Mouse (Mus musculus) MEL (cell line): ENCODE results near the gene Serpina3c. TPM values are rescaled to one million over a fixed set of nuclear protein-coding genes. Genes with fewer than 3 reads are reported as not detected.

ENCODE experiments used
- DNase-seq: peaks from one replicate; pipeline ENCODE4 v3.0.0; 2011; ENCODE audit warnings: low read depth, low spot score
- H3K27ac ChIP-seq: 2 replicates; pipeline ENCODE4 v1.5.1; 2012; ENCODE audit warnings: low read depth, mild to moderate bottlenecking, control low read depth, low read length, moderate library complexity; ENCODE audit not compliant: control insufficient read depth
- H3K27me3 ChIP-seq, 2 experiments: fragments of 150-350 bp in 1 of 2; sonication (generic) in 1 of 2; 2 replicates each; pipeline ENCODE4 v1.6.1; 2012; ENCODE audit warnings: low read length in 2 of 2, mild to moderate bottlenecking in 2 of 2, improper control_type of control experiment in 1 of 2, moderate library complexity in 1 of 2; ENCODE audit not compliant: insufficient read depth in 2 of 2, control insufficient read depth in 1 of 2
- H3K36me3 ChIP-seq, 2 experiments: 2 replicates each; pipeline ENCODE4 v1.6.1; 2012 to 2014; ENCODE audit warnings: low read length in 2 of 2, improper control_type of control experiment in 1 of 2, inconsistent platforms in 1 of 2, mild to moderate bottlenecking in 1 of 2; ENCODE audit not compliant: insufficient read depth in 2 of 2, control insufficient read depth in 1 of 2
- H3K4me1 ChIP-seq, 2 experiments: fragments of 150-350 bp in 1 of 2; sonication (generic) in 1 of 2; 2 replicates each; pipeline ENCODE4 v1.6.1; 2012; ENCODE audit warnings: low read length in 2 of 2, improper control_type of control experiment in 1 of 2, mild to moderate bottlenecking in 1 of 2; ENCODE audit not compliant: insufficient read depth in 2 of 2, control insufficient read depth in 1 of 2
- H3K4me3 ChIP-seq, 2 experiments: fragments of 150-350 bp in 1 of 2; sonication (generic) in 1 of 2; 2 replicates each; pipeline ENCODE4 v1.5.1; 2012; ENCODE audit warnings: low read depth in 2 of 2, low read length in 2 of 2, mild to moderate bottlenecking in 2 of 2, moderate library complexity in 2 of 2, control low read depth in 1 of 2, improper control_type of control experiment in 1 of 2; ENCODE audit not compliant: control insufficient read depth in 1 of 2, insufficient read depth in 1 of 2
- H3K79me2 ChIP-seq: 2 replicates; pipeline ENCODE4 v1.6.1; 2012; ENCODE audit warnings: mild to moderate bottlenecking, low read length, moderate library complexity; ENCODE audit not compliant: control insufficient read depth, poor library complexity, insufficient read depth
- H3K9ac ChIP-seq: 2 replicates; pipeline ENCODE4 v1.6.1; 2012; ENCODE audit warnings: low read depth, mild to moderate bottlenecking, control low read depth, low read length, moderate library complexity; ENCODE audit not compliant: control insufficient read depth, poor library complexity, severe bottlenecking
- H3K9me3 ChIP-seq: fragments of 150-350 bp; sonication (generic); replicated peaks from 2 replicates; pipeline ENCODE4 v1.6.1; 2012; ENCODE audit warnings: mild to moderate bottlenecking, low read length, improper control_type of control experiment, moderate library complexity; ENCODE audit not compliant: insufficient read depth
- BHLHE40 ChIP-seq: IDR thresholded peaks from 2 replicates; pipeline ENCODE4 v1.6.1; 2012; ENCODE audit warnings: low read depth, mild to moderate bottlenecking, inconsistent platforms, low read length, improper control_type of control experiment, borderline replicate concordance
- CHD1 ChIP-seq: IDR thresholded peaks from 2 replicates; pipeline ENCODE4 v1.6.1; 2012; ENCODE audit warnings: low read depth, mild to moderate bottlenecking, inconsistent platforms, low read length, improper control_type of control experiment
- CHD2 ChIP-seq: IDR thresholded peaks from 2 replicates; pipeline ENCODE4 v1.6.1; 2011; ENCODE audit warnings: low read length, improper control_type of control experiment
- ELF1 ChIP-seq: IDR thresholded peaks from 2 replicates; pipeline ENCODE4 v1.6.1; 2014; ENCODE audit warnings: low read depth, mild to moderate bottlenecking, inconsistent platforms, low read length, improper control_type of control experiment, moderate library complexity
- EP300 ChIP-seq, 2 experiments: IDR thresholded peaks; 2 replicates each; pipeline ENCODE4 v1.6.1; 2011; ENCODE audit warnings: improper control_type of control experiment in 2 of 2, low read length in 2 of 2, low read depth in 1 of 2, mild to moderate bottlenecking in 1 of 2
- GATA1 ChIP-seq: IDR thresholded peaks from 2 replicates; pipeline ENCODE4 v1.6.1; 2011; ENCODE audit warnings: low read depth, low read length, improper control_type of control experiment
- HCFC1 ChIP-seq: IDR thresholded peaks from 2 replicates; pipeline ENCODE4 v1.6.1; 2012; ENCODE audit warnings: low read depth, mild to moderate bottlenecking, inconsistent platforms, low read length, improper control_type of control experiment, moderate library complexity
- JUND ChIP-seq: IDR thresholded peaks from 2 replicates; pipeline ENCODE4 v1.6.1; 2011; ENCODE audit warnings: low read depth, mild to moderate bottlenecking, improper control_type of control experiment, low read length
- KAT2A ChIP-seq: conservative IDR thresholded peaks from 2 replicates; pipeline ENCODE4 v1.6.1; 2012; ENCODE audit warnings: low read depth, low read length, improper control_type of control experiment, inconsistent platforms
- MAX ChIP-seq: IDR thresholded peaks from 2 replicates; pipeline ENCODE4 v1.6.1; 2011; ENCODE audit warnings: low read length, improper control_type of control experiment
- MXI1 ChIP-seq: IDR thresholded peaks from 2 replicates; pipeline ENCODE4 v1.6.1; 2011; ENCODE audit warnings: mild to moderate bottlenecking, low read depth, low read length, improper control_type of control experiment
- MYB ChIP-seq: IDR thresholded peaks from 2 replicates; pipeline ENCODE4 v1.6.1; 2011; ENCODE audit warnings: mild to moderate bottlenecking, low read depth, low read length, improper control_type of control experiment
- NELFE ChIP-seq: IDR thresholded peaks from 2 replicates; pipeline ENCODE4 v1.6.1; 2011; ENCODE audit warnings: low read depth, low read length, improper control_type of control experiment
- POLR2A ChIP-seq, 2 experiments: IDR thresholded peaks; 2 replicates each; pipeline ENCODE4 v1.6.1; 2011 to 2012; ENCODE audit warnings: low read length in 2 of 2, mild to moderate bottlenecking in 2 of 2, control low read depth in 1 of 2, improper control_type of control experiment in 1 of 2, low read depth in 1 of 2, moderate library complexity in 1 of 2; ENCODE audit not compliant: control insufficient read depth in 1 of 2, insufficient read depth in 1 of 2, poor library complexity in 1 of 2
- POLR2AphosphoS2 ChIP-seq: IDR thresholded peaks from 2 replicates; pipeline ENCODE4 v1.6.1; 2011; ENCODE audit warnings: low read length, improper control_type of control experiment
- RCOR1 ChIP-seq: IDR thresholded peaks from 2 replicates; pipeline ENCODE4 v1.6.1; 2012; ENCODE audit warnings: low read depth, mild to moderate bottlenecking, inconsistent platforms, low read length, improper control_type of control experiment
- SIN3A ChIP-seq: IDR thresholded peaks from 2 replicates; pipeline ENCODE4 v1.6.1; 2012; ENCODE audit warnings: low read length, improper control_type of control experiment, inconsistent platforms
- SMC3 ChIP-seq: IDR thresholded peaks from 2 replicates; pipeline ENCODE4 v1.6.1; 2011; ENCODE audit warnings: low read depth, low read length, improper control_type of control experiment
- TAL1 ChIP-seq: IDR thresholded peaks from 2 replicates; pipeline ENCODE4 v1.6.1; 2012; ENCODE audit warnings: mild to moderate bottlenecking, inconsistent platforms, low read length, moderate library complexity, mixed read lengths
- TBP ChIP-seq: IDR thresholded peaks from 2 replicates; pipeline ENCODE4 v1.8.0; 2011; ENCODE audit warnings: low read depth, low read length, improper control_type of control experiment
- TCF12 ChIP-seq: IDR thresholded peaks from 2 replicates; pipeline ENCODE4 v1.6.1; 2014; ENCODE audit warnings: low read depth, mild to moderate bottlenecking, inconsistent platforms, low read length, improper control_type of control experiment, moderate library complexity
- UBTF ChIP-seq: IDR thresholded peaks from 2 replicates; pipeline ENCODE4 v1.6.1; 2012; ENCODE audit warnings: low read depth, mild to moderate bottlenecking, inconsistent platforms, low read length, improper control_type of control experiment, moderate library complexity, borderline replicate concordance; ENCODE audit not compliant: insufficient read depth
- USF1 ChIP-seq: IDR thresholded peaks from 2 replicates; pipeline ENCODE4 v1.6.1; 2014; ENCODE audit warnings: low read depth, mild to moderate bottlenecking, inconsistent platforms, low read length, improper control_type of control experiment, moderate library complexity
- ZC3H11A ChIP-seq: IDR thresholded peaks from 2 replicates; pipeline ENCODE4 v1.6.1; 2012; ENCODE audit warnings: low read depth, mild to moderate bottlenecking, inconsistent platforms, low read length, improper control_type of control experiment
- ZMIZ1 ChIP-seq: IDR thresholded peaks from 2 replicates; pipeline ENCODE4 v1.6.1; 2012; ENCODE audit warnings: low read depth, mild to moderate bottlenecking, inconsistent platforms, low read length, improper control_type of control experiment, moderate library complexity
- ZNF384 ChIP-seq: IDR thresholded peaks from 2 replicates; pipeline ENCODE4 v1.6.1; 2012; ENCODE audit warnings: low read depth, mild to moderate bottlenecking, inconsistent platforms, low read length, improper control_type of control experiment
- polyA plus RNA-seq, 2 experiments: library from polyadenylated mRNA; stranded (reverse) in 1 of 2; unstranded in 1 of 2; fragments of >175 nt in 1 of 2; fragments of >200 nt in 1 of 2; gene quantifications; 2 replicates each; pipeline versions ENCODE4 v1.2.1 to v1.2.4; 2012; ENCODE audit warnings: low replicate concordance in 2 of 2, low read depth in 1 of 2; ENCODE audit not compliant: insufficient read length in 2 of 2, insufficient read depth in 1 of 2, missing spikeins in 1 of 2
- total RNA-seq: library from RNA; depleted of rRNA; stranded (reverse); fragments of 300-350 nt; gene quantifications from 2 replicates; pipeline ENCODE4 v1.2.3, GENCODE M21; 2012

Gene Serpina3c
- total and polyA plus RNA-seq, 3 experiments = not detected

GRCm38 (mm10) chr12:104151989-104152388 is 1.7 kb downstream of the Serpina3c start:
- no peaks in the 10 kb centered on the region for H3K79me2 ChIP-seq
- H3K27me3 ChIP-seq = no peaks in the 10 kb centered on the region
- H3K4me3 ChIP-seq = no peak overlapping the region
- no peak overlapping the region for H3K27ac ChIP-seq
- H3K9ac ChIP-seq = no peak overlapping the region
- DNase-seq = no peak
- H3K9me3 ChIP-seq = no peaks in the 10 kb centered on the region
- TF ChIP-seq ZNF384 = no peak
- no peak for TF ChIP-seq EP300 (IDR thresholded peaks at IDR 0.05; ENCODE audit: low read depth in 1 of 2, low read length in 2 of 2)
- no peak for TF ChIP-seq HCFC1
- TF ChIP-seq MYB = no peak
- TF ChIP-seq CHD1 = no peak
- no peak for TF ChIP-seq POLR2A (IDR thresholded peaks at IDR 0.05; ENCODE audit: control insufficient read depth in 1 of 2, insufficient read depth in 1 of 2, low read depth in 1 of 2, low read length in 2 of 2, poor library complexity in 1 of 2)
- TF ChIP-seq ELF1 = no peak
- no peak for TF ChIP-seq GATA1
- no peak for TF ChIP-seq ZMIZ1
- no peak for TF ChIP-seq JUND
- TF ChIP-seq TCF12 = no peak
- no peak for TF ChIP-seq SIN3A
- no peak for TF ChIP-seq UBTF
- no peak for TF ChIP-seq RCOR1
- TF ChIP-seq SMC3 = no peak
- TF ChIP-seq MXI1 = no peak
- TF ChIP-seq ZC3H11A = no peak
- no peak for TF ChIP-seq BHLHE40
- no peak for TF ChIP-seq POLR2AphosphoS2
- TF ChIP-seq, all 39 proteins: peak for 0
- H3K4me1 ChIP-seq = no peaks in the 10 kb centered on the region
- H3K36me3 ChIP-seq = no peaks in the 10 kb centered on the region

GRCm38 (mm10) chr12:104145571-104145970 is 8.1 kb downstream of the Serpina3c start:
- no peaks in the 10 kb centered on the region for H3K9me3 ChIP-seq
- no peak for DNase-seq
- TF ChIP-seq UBTF (no peak), POLR2A (IDR thresholded peaks at IDR 0.05; ENCODE audit: control insufficient read depth in 1 of 2, insufficient read depth in 1 of 2, low read depth in 1 of 2, low read length in 2 of 2, poor library complexity in 1 of 2) (no peak), SIN3A (no peak), USF1 (no peak), ZMIZ1 (no peak), TAL1 (no peak), ZNF384 (no peak), MXI1 (no peak), ZC3H11A (no peak), CHD2 (no peak), TBP (no peak), NELFE (no peak), GATA1 (no peak), POLR2AphosphoS2 (no peak), MYB (no peak), RCOR1 (no peak), TCF12 (no peak), MAX (no peak), SMC3 (no peak), KAT2A (no peak)
- TF ChIP-seq, all 39 proteins: peak for 0

More at GRCm38 (mm10) chr12:104145571-104145970, 8.1 kb downstream of the Serpina3c start:
- Histone ChIP-seq H3K27me3 (no peaks in the 10 kb centered on the region), H3K36me3 (no peaks in the 10 kb centered on the region), H3K79me2 (no peaks in the 10 kb centered on the region), H3K4me1 (no peaks in the 10 kb centered on the region), H3K4me3 (no peak overlapping the region), H3K27ac (no peak overlapping the region), H3K9ac (no peak overlapping the region)
